Mouse (Mus musculus): Measurements from ENCODE around the gene Tle3. TPM values are rescaled to one million over a fixed set of nuclear protein-coding genes. Genes with fewer than 3 reads are reported as not detected.

The Tle3 gene
- polyA plus RNA-seq, 1 experiment from 2014 or later: 36.7 TPM

- DNase-seq (ENCODE audit: low spot score): no peak
- Histone ChIP-seq H3K4me3 (ENCODE audit: low read depth, low read length) (peak overlapping the region; percentile 98), H3K9ac (ENCODE audit: low read depth, low read length) (no peak overlapping the region; the same call in none of the 2 replicates), H3K27ac (ENCODE audit: low read depth, low read length) (peak overlapping the region; percentile 39; the same call in 1 of the 2 replicates), H3K4me1 (replicated peaks; ENCODE audit: control insufficient read depth, insufficient read depth, low read length) (peaks cover 56% of the 10 kb centered on the region), H3K9me3 (ENCODE audit: control insufficient read depth, low read length) (no peaks in the 10 kb centered on the region), H3K4me2 (replicated peaks; ENCODE audit: low read depth, low read length) (peak overlapping the region; percentile 49), H3K27me3 (ENCODE audit: control insufficient read depth, insufficient read depth, low read length) (no peaks in the 10 kb centered on the region), H3K36me3 (ENCODE audit: control insufficient read depth, insufficient read depth, low read length) (peaks cover 2% of the 10 kb centered on the region; the same call in 1 of the 2 replicates)
- ATAC-seq (ENCODE audit: low FRiP score): no peak
- 46% methylated on average over 3 of the region's 3 CpGs for WGBS
Observed at GRCm38 (mm10) chr9:61376650-61377049, 4.5 kb downstream of the Tle3 start.

GRCm38 (mm10) chr9:61377706-61378479, 5.7 kb downstream of the Tle3 start:
- Histone ChIP-seq H3K9me3 (ENCODE audit: control insufficient read depth, low read length) (no peaks in the 10 kb centered on the region), H3K36me3 (ENCODE audit: control insufficient read depth, insufficient read depth, low read length) (peaks cover 2% of the 10 kb centered on the region; the same call in 1 of the 2 replicates), H3K4me1 (replicated peaks; ENCODE audit: control insufficient read depth, insufficient read depth, low read length) (peaks cover 60% of the 10 kb centered on the region), H3K27me3 (ENCODE audit: control insufficient read depth, insufficient read depth, low read length) (no peaks in the 10 kb centered on the region), H3K4me3 (ENCODE audit: low read depth, low read length) (peak overlapping the region; percentile 98), H3K4me2 (replicated peaks; ENCODE audit: low read depth, low read length) (peak overlapping the region; percentile 49), H3K27ac (ENCODE audit: low read depth, low read length) (peak overlapping the region; percentile 85), H3K9ac (ENCODE audit: low read depth, low read length) (peak overlapping the region; percentile 58)
- DNase-seq (ENCODE audit: low spot score) (peak; percentile 63), ATAC-seq (ENCODE audit: low FRiP score) (peak; percentile 56)
- whole genome bisulfite sequencing: 16% methylated on average over 9 of the region's 9 CpGs

- H3K4me3 ChIP-seq (ENCODE audit: low read depth, low read length): no peak overlapping the region
- peak; percentile 61 for DNase-seq (ENCODE audit: low spot score)
Observed at GRCm38 (mm10) chr9:61378516-61378915, 6.3 kb downstream of the Tle3 start.

GRCm38 (mm10) chr9:61379016-61379634, 7.0 kb downstream of the Tle3 start:
- Histone ChIP-seq H3K27ac (ENCODE audit: low read depth, low read length) (peak overlapping the region; percentile 85; the same call in 1 of the 2 replicates), H3K36me3 (ENCODE audit: control insufficient read depth, insufficient read depth, low read length) (peaks cover 2% of the 10 kb centered on the region; the same call in 1 of the 2 replicates), H3K27me3 (ENCODE audit: control insufficient read depth, insufficient read depth, low read length) (no peaks in the 10 kb centered on the region), H3K4me1 (replicated peaks; ENCODE audit: control insufficient read depth, insufficient read depth, low read length) (peaks cover 64% of the 10 kb centered on the region), H3K9ac (ENCODE audit: low read depth, low read length) (no peak overlapping the region), H3K4me3 (ENCODE audit: low read depth, low read length) (no peak overlapping the region), H3K9me3 (ENCODE audit: control insufficient read depth, low read length) (no peaks in the 10 kb centered on the region), H3K4me2 (replicated peaks; ENCODE audit: low read depth, low read length) (0 out of 2 replicates have a peak overlapping the region, but pooled peaks have one; percentile 30)
- DNase-seq (ENCODE audit: low spot score) (no peak), ATAC-seq (ENCODE audit: low FRiP score) (no peak)
- 66% methylated on average over 11 of the region's 11 CpGs for WGBS

More at GRCm38 (mm10) chr9:61378516-61378915, 6.3 kb downstream of the Tle3 start:
- Histone ChIP-seq H3K4me1 (replicated peaks; ENCODE audit: control insufficient read depth, insufficient read depth, low read length) (peaks cover 62% of the 10 kb centered on the region), H3K9me3 (ENCODE audit: control insufficient read depth, low read length) (no peaks in the 10 kb centered on the region), H3K27me3 (ENCODE audit: control insufficient read depth, insufficient read depth, low read length) (no peaks in the 10 kb centered on the region), H3K4me2 (replicated peaks; ENCODE audit: low read depth, low read length) (peak overlapping the region; percentile 30), H3K27ac (ENCODE audit: low read depth, low read length) (peak overlapping the region; percentile 85), H3K36me3 (ENCODE audit: control insufficient read depth, insufficient read depth, low read length) (peaks cover 2% of the 10 kb centered on the region; the same call in 1 of the 2 replicates), H3K9ac (ENCODE audit: low read depth, low read length) (no peak overlapping the region)
- 13% methylated on average over 8 of the region's 8 CpGs for WGBS
- ATAC-seq (ENCODE audit: low FRiP score): peak; percentile 10; the same call in 1 of the 2 replicates

GRCm38 (mm10) chr9:61380258-61381062, 8.3 kb downstream of the Tle3 start:
- Histone ChIP-seq H3K36me3 (ENCODE audit: control insufficient read depth, insufficient read depth, low read length) (peaks cover 5% of the 10 kb centered on the region; the same call in 1 of the 2 replicates), H3K4me3 (ENCODE audit: low read depth, low read length) (no peak overlapping the region), H3K4me2 (replicated peaks; ENCODE audit: low read depth, low read length) (peak overlapping the region; percentile 14; the same call in 1 of the 2 replicates), H3K9me3 (ENCODE audit: control insufficient read depth, low read length) (no peaks in the 10 kb centered on the region), H3K27ac (ENCODE audit: low read depth, low read length) (peak overlapping the region; percentile 31; the same call in 1 of the 2 replicates), H3K4me1 (replicated peaks; ENCODE audit: control insufficient read depth, insufficient read depth, low read length) (peaks cover 74% of the 10 kb centered on the region), H3K27me3 (ENCODE audit: control insufficient read depth, insufficient read depth, low read length) (no peaks in the 10 kb centered on the region), H3K9ac (ENCODE audit: low read depth, low read length) (peak overlapping the region; percentile 12; the same call in 1 of the 2 replicates)
- DNase-seq (ENCODE audit: low spot score): no peak
- ATAC-seq (ENCODE audit: low FRiP score): peak; percentile 15
- 31% methylated on average over 16 of the region's 18 CpGs for WGBS

GRCm38 (mm10) chr9:61381063-61381408, 8.9 kb downstream of the Tle3 start:
- Histone ChIP-seq H3K27ac (ENCODE audit: low read depth, low read length) (no peak overlapping the region), H3K36me3 (ENCODE audit: control insufficient read depth, insufficient read depth, low read length) (peaks cover 5% of the 10 kb centered on the region; the same call in 1 of the 2 replicates), H3K4me3 (ENCODE audit: low read depth, low read length) (no peak overlapping the region), H3K9me3 (ENCODE audit: control insufficient read depth, low read length) (no peaks in the 10 kb centered on the region), H3K4me2 (replicated peaks; ENCODE audit: low read depth, low read length) (no peak overlapping the region), H3K9ac (ENCODE audit: low read depth, low read length) (no peak overlapping the region), H3K4me1 (replicated peaks; ENCODE audit: control insufficient read depth, insufficient read depth, low read length) (peaks cover 74% of the 10 kb centered on the region), H3K27me3 (ENCODE audit: control insufficient read depth, insufficient read depth, low read length) (no peaks in the 10 kb centered on the region)
- ATAC-seq (ENCODE audit: low FRiP score) (no peak), DNase-seq (ENCODE audit: low spot score) (no peak)
- WGBS: 54% methylated on average over 2 of the region's 2 CpGs

GRCm38 (mm10) chr9:61381445-61381844, 9.3 kb downstream of the Tle3 start:
- H3K9me3 ChIP-seq (ENCODE audit: control insufficient read depth, low read length): no peaks in the 10 kb centered on the region
- no peak overlapping the region for H3K9ac ChIP-seq (ENCODE audit: low read depth, low read length)
- no peak overlapping the region for H3K27ac ChIP-seq (ENCODE audit: low read depth, low read length)
- no peak overlapping the region for H3K4me3 ChIP-seq (ENCODE audit: low read depth, low read length)
- no peak overlapping the region for H3K4me2 ChIP-seq (replicated peaks; ENCODE audit: low read depth, low read length)
- H3K27me3 ChIP-seq (ENCODE audit: control insufficient read depth, insufficient read depth, low read length): no peaks in the 10 kb centered on the region
- WGBS: 92% methylated on average over 3 of the region's 3 CpGs
- peaks cover 73% of the 10 kb centered on the region for H3K4me1 ChIP-seq (replicated peaks; ENCODE audit: control insufficient read depth, insufficient read depth, low read length)
- H3K36me3 ChIP-seq (ENCODE audit: control insufficient read depth, insufficient read depth, low read length): peaks cover 5% of the 10 kb centered on the region; the same call in 1 of the 2 replicates
- ATAC-seq (ENCODE audit: low FRiP score): no peak
- no peak for DNase-seq (ENCODE audit: low spot score)

- DNase-seq (ENCODE audit: low spot score): no peak
- no peak overlapping the region for H3K27ac ChIP-seq (ENCODE audit: low read depth, low read length)
- no peak for ATAC-seq (ENCODE audit: low FRiP score)
- H3K9me3 ChIP-seq (ENCODE audit: control insufficient read depth, low read length): no peaks in the 10 kb centered on the region
- peaks cover 68% of the 10 kb centered on the region for H3K4me1 ChIP-seq (replicated peaks; ENCODE audit: control insufficient read depth, insufficient read depth, low read length)
- H3K4me3 ChIP-seq (ENCODE audit: low read depth, low read length): no peak overlapping the region
- H3K36me3 ChIP-seq (ENCODE audit: control insufficient read depth, insufficient read depth, low read length): peaks cover 5% of the 10 kb centered on the region; the same call in 1 of the 2 replicates
- WGBS: 71% methylated on average over 8 of the region's 8 CpGs
- no peaks in the 10 kb centered on the region for H3K27me3 ChIP-seq (ENCODE audit: control insufficient read depth, insufficient read depth, low read length)
- H3K4me2 ChIP-seq (replicated peaks; ENCODE audit: low read depth, low read length): no peak overlapping the region
- no peak overlapping the region for H3K9ac ChIP-seq (ENCODE audit: low read depth, low read length)
Observed at GRCm38 (mm10) chr9:61382595-61383186, 10.5 kb downstream of the Tle3 start.

Data from hindbrain, embryonic 11.5 days (tissue).